Mouse (Mus musculus): ENCODE results near the gene Iqsec1. TPM values are rescaled to one million over a fixed set of nuclear protein-coding genes. Genes with fewer than 3 reads are reported as not detected.

The Iqsec1 gene
- polyA plus RNA-seq, 1 experiment from 2014 or later, result 5.1 TPM

GRCm38 (mm10) chr6:90754927-90755612 lies 233.4 kb downstream of the Iqsec1 start:
- DNase-seq (ENCODE audit: low spot score) (no peak), ATAC-seq (ENCODE audit: low FRiP score, low TSS enrichment) (no peak)
- Histone ChIP-seq H3K4me1 (replicated peaks; ENCODE audit: control insufficient read depth, insufficient read depth) (no peaks in the 10 kb centered on the region), H3K4me2 (replicated peaks; ENCODE audit: low read depth) (no peak overlapping the region), H3K4me3 (ENCODE audit: low read depth, low read length) (no peak overlapping the region), H3K27ac (replicated peaks) (no peak overlapping the region), H3K9ac (ENCODE audit: low read length) (no peak overlapping the region), H3K9me3 (ENCODE audit: control insufficient read depth, low read length) (no peaks in the 10 kb centered on the region), H3K27me3 (ENCODE audit: control insufficient read depth, insufficient read depth, low read length) (no peaks in the 10 kb centered on the region), H3K36me3 (ENCODE audit: control insufficient read depth, insufficient read depth, low read length) (no peaks in the 10 kb centered on the region)
- 72% methylated on average over 7 of the region's 7 CpGs for WGBS
- TF ChIP-seq EP300 (optimal IDR thresholded peaks at IDR 0.05) (no peak), CTCF (IDR thresholded peaks at IDR 0.05; ENCODE audit: low read depth) (no peak)

GRCm38 (mm10) chr6:90754093-90754492 lies 234.4 kb downstream of the Iqsec1 start:
- 74% methylated on average over 2 of the region's 2 CpGs for WGBS
- H3K4me3 ChIP-seq (ENCODE audit: low read depth, low read length), result no peak overlapping the region
- H3K36me3 ChIP-seq (ENCODE audit: control insufficient read depth, insufficient read depth, low read length), result no peaks in the 10 kb centered on the region
- no peak overlapping the region for H3K4me2 ChIP-seq (replicated peaks; ENCODE audit: low read depth)
- no peaks in the 10 kb centered on the region for H3K9me3 ChIP-seq (ENCODE audit: control insufficient read depth, low read length)
- no peak overlapping the region for H3K27ac ChIP-seq (replicated peaks)
- no peaks in the 10 kb centered on the region for H3K4me1 ChIP-seq (replicated peaks; ENCODE audit: control insufficient read depth, insufficient read depth)
- ATAC-seq (ENCODE audit: low FRiP score, low TSS enrichment) (no peak), DNase-seq (ENCODE audit: low spot score) (no peak)
- TF ChIP-seq CTCF (IDR thresholded peaks at IDR 0.05; ENCODE audit: low read depth) (no peak), EP300 (optimal IDR thresholded peaks at IDR 0.05) (no peak)
- H3K27me3 ChIP-seq (ENCODE audit: control insufficient read depth, insufficient read depth, low read length), result no peaks in the 10 kb centered on the region
- H3K9ac ChIP-seq (ENCODE audit: low read length), result no peak overlapping the region

DNA sequence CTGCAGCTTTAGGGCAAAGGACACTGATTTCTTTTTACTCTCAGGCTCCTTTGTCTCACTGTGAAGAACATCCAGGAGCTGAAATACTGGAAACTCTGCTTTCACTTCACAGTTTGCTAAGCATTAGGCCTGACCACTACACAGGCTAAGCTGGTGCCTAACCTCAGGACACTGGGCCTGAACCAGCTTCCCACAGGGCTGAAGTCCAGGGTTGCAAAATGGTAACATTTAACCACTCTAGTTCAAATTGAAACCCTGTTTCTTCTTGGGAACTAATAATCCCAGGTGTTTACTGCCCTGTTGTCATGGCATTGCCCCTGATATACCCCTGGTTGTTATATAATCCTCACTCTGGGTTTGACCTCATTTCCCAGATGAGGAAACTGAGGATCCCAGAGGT lies 234.8 kb downstream of the Iqsec1 start:
- Histone ChIP-seq H3K36me3 (ENCODE audit: control insufficient read depth, insufficient read depth, low read length) (no peaks in the 10 kb centered on the region), H3K9me3 (ENCODE audit: control insufficient read depth, low read length) (no peaks in the 10 kb centered on the region), H3K9ac (ENCODE audit: low read length) (no peak overlapping the region), H3K4me1 (replicated peaks; ENCODE audit: control insufficient read depth, insufficient read depth) (no peaks in the 10 kb centered on the region), H3K4me3 (ENCODE audit: low read depth, low read length) (no peak overlapping the region), H3K27me3 (ENCODE audit: control insufficient read depth, insufficient read depth, low read length) (no peaks in the 10 kb centered on the region), H3K4me2 (replicated peaks; ENCODE audit: low read depth) (no peak overlapping the region), H3K27ac (replicated peaks) (no peak overlapping the region)
- DNase-seq (ENCODE audit: low spot score) (no peak), ATAC-seq (ENCODE audit: low FRiP score, low TSS enrichment) (no peak)
- TF ChIP-seq CTCF (IDR thresholded peaks at IDR 0.05; ENCODE audit: low read depth), result no peak
- no peak for TF ChIP-seq EP300 (optimal IDR thresholded peaks at IDR 0.05)

DNA sequence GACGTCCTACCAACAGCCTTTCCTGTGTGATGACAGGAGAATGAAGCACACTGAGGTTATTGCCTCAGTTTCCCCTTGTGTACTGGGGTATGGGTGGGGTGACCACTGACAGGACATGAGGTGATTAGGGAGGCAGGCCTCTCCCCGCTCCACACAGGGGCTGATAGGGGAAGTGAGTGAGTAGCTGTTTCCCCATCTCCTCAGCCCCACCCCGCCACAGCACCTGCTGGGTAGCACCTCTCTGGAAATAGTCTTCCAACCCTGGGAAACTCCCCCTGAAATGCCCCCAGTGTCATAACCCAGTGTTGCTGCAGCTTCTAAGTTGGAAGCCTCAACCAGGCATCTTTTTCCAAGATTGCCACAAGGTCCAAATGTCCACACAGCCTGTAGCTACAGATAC lies 236.9 kb downstream of the Iqsec1 start:
- Histone ChIP-seq H3K4me2 (replicated peaks; ENCODE audit: low read depth) (no peak overlapping the region), H3K4me1 (replicated peaks; ENCODE audit: control insufficient read depth, insufficient read depth) (no peaks in the 10 kb centered on the region), H3K27ac (replicated peaks) (no peak overlapping the region), H3K36me3 (ENCODE audit: control insufficient read depth, insufficient read depth, low read length) (no peaks in the 10 kb centered on the region), H3K27me3 (ENCODE audit: control insufficient read depth, insufficient read depth, low read length) (no peaks in the 10 kb centered on the region), H3K9ac (ENCODE audit: low read length) (no peak overlapping the region), H3K4me3 (ENCODE audit: low read depth, low read length) (no peak overlapping the region), H3K9me3 (ENCODE audit: control insufficient read depth, low read length) (no peaks in the 10 kb centered on the region)
- 75% methylated on average over 3 of the region's 3 CpGs for WGBS
- TF ChIP-seq EP300 (optimal IDR thresholded peaks at IDR 0.05) (no peak), CTCF (IDR thresholded peaks at IDR 0.05; ENCODE audit: low read depth) (no peak)
- DNase-seq (ENCODE audit: low spot score) (no peak), ATAC-seq (ENCODE audit: low FRiP score, low TSS enrichment) (no peak)

DNA sequence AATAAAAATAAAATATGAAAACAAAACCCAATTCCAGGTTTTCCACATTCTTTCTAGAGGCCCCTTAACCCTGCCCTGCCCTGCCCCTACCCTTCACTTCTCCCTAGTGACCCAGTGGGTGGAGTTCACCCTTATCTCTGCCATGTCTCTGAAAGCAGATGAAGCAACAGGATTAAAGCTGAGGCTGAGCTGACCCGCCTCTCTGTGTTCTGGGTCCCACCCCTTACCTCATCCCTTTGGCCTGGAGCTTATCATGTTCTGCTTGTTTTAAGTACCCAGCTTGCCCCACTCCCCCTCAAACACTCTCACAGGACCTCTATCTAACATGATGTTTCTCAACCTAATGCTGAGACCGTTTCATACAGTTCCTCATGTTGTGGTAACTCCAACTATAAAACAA lies 238.4 kb downstream of the Iqsec1 start:
- no peak overlapping the region for H3K27ac ChIP-seq (replicated peaks)

GRCm38 (mm10) chr6:90749414-90749937 lies 239.0 kb downstream of the Iqsec1 start:
- Histone ChIP-seq H3K9ac (ENCODE audit: low read length) (no peak overlapping the region), H3K4me3 (ENCODE audit: low read depth, low read length) (no peak overlapping the region), H3K4me2 (replicated peaks; ENCODE audit: low read depth) (no peak overlapping the region), H3K9me3 (ENCODE audit: control insufficient read depth, low read length) (no peaks in the 10 kb centered on the region), H3K27ac (replicated peaks) (no peak overlapping the region), H3K27me3 (ENCODE audit: control insufficient read depth, insufficient read depth, low read length) (no peaks in the 10 kb centered on the region), H3K4me1 (replicated peaks; ENCODE audit: control insufficient read depth, insufficient read depth) (no peaks in the 10 kb centered on the region), H3K36me3 (ENCODE audit: control insufficient read depth, insufficient read depth, low read length) (no peaks in the 10 kb centered on the region)
- ATAC-seq (ENCODE audit: low FRiP score, low TSS enrichment) (no peak), DNase-seq (ENCODE audit: low spot score) (no peak)
- TF ChIP-seq CTCF (IDR thresholded peaks at IDR 0.05; ENCODE audit: low read depth) (no peak), EP300 (optimal IDR thresholded peaks at IDR 0.05) (no peak)
- 60% methylated on average over 4 of the region's 4 CpGs for WGBS

More for the DNA sequence above, 238.4 kb downstream of the Iqsec1 start:
- Histone ChIP-seq H3K9me3 (ENCODE audit: control insufficient read depth, low read length) (no peaks in the 10 kb centered on the region), H3K27me3 (ENCODE audit: control insufficient read depth, insufficient read depth, low read length) (no peaks in the 10 kb centered on the region), H3K36me3 (ENCODE audit: control insufficient read depth, insufficient read depth, low read length) (no peaks in the 10 kb centered on the region), H3K4me1 (replicated peaks; ENCODE audit: control insufficient read depth, insufficient read depth) (no peaks in the 10 kb centered on the region), H3K9ac (ENCODE audit: low read length) (no peak overlapping the region), H3K4me3 (ENCODE audit: low read depth, low read length) (no peak overlapping the region), H3K4me2 (replicated peaks; ENCODE audit: low read depth) (no peak overlapping the region)
- DNase-seq (ENCODE audit: low spot score) (no peak), ATAC-seq (ENCODE audit: low FRiP score, low TSS enrichment) (peak; percentile 59)
- TF ChIP-seq EP300 (optimal IDR thresholded peaks at IDR 0.05), result no peak
- no peak for TF ChIP-seq CTCF (IDR thresholded peaks at IDR 0.05; ENCODE audit: low read depth)
- 33% methylated on average over 2 of the region's 2 CpGs for WGBS

All from stomach, postnatal 0 days (tissue).